Mouse (Mus musculus): Measurements from ENCODE around the gene Wdr35. TPM values are rescaled to one million over a fixed set of nuclear protein-coding genes. Genes with fewer than 3 reads are reported as not detected.

Wdr35 gene
- total and polyA plus RNA-seq, 3 experiments = 5.9 to 8.8 (median 7.4) TPM

DNA sequence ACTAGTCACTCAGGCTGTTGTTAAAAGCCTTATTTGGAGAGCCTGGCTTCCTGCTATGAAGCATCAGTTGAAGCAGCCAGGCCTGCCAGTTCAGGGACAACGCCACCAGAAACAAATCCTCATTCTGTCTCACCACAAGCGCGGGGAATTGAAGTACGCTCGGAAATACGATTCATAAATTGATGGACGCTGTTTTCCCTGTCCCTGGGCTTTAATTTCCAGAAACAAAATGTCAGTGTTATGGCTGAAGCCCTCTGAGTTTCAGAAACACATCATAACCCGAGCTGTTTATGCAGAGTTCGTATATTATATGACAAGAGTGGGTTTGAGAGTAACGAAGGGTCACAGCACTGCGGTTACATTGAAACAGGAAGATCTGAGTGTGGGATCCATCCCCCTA is 81.6 kb downstream of the Wdr35 start:
- H3K79me2 ChIP-seq (replicated peaks; ENCODE audit: control insufficient read depth, extremely low read depth, insufficient read depth, poor library complexity, severe bottlenecking) = no peaks in the 10 kb centered on the region

DNA sequence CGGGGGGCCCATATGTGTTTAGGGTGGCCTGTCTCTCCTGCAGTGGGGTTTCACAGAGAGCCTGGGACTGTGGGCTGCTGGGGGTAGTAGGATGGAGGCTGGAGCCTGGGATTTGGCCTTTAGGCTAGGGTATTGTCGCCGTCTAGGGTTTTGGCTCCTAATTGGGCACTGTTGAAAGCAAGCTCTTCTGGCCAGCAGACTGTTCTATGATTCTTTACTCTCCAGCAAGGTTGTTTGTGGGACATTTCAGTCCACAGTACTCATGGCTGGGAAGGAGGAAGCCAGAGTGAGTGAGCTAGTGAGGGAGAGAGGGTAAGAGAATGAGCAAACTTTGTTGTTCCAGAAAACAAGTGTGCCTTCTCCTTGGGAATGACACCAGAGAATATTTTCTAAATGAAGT is 85.8 kb downstream of the Wdr35 start:
- dilution Hi-C loops (cut with MboI; ENCODE audit: extremely low pct_ligation_motif_present, extremely low pct_unique_long_range_greater_than_20kb, low sequenced_read_pairs) = no loop called here
- Histone ChIP-seq H3K4me1 (ENCODE audit: control insufficient read depth in 1 of 2, insufficient read depth in 2 of 2) (no peaks in the 10 kb centered on the region), H3K4me3 (replicated peaks in 1 of 3; ENCODE audit: low read depth in 2 of 3, low read length in 2 of 3, poor library complexity in 1 of 3) (no peak overlapping the region), H3K9ac (ENCODE audit: insufficient read depth, low read depth) (no peak overlapping the region), H3K79me2 (replicated peaks; ENCODE audit: control insufficient read depth, extremely low read depth, insufficient read depth, poor library complexity, severe bottlenecking) (no peaks in the 10 kb centered on the region), H3K36me3 (replicated peaks in 1 of 2; ENCODE audit: control insufficient read depth in 1 of 2, insufficient read depth in 1 of 2, low read length in 1 of 2) (no peaks in the 10 kb centered on the region), H3K27ac (ENCODE audit: insufficient read depth, low read depth) (no peak overlapping the region), H3K27me3 (replicated peaks) (no peaks in the 10 kb centered on the region), H3K4me2 (ENCODE audit: insufficient read depth, low read depth, poor library complexity, severe bottlenecking) (no peak overlapping the region), H3K9me3 (replicated peaks; ENCODE audit: low read length) (no peaks in the 10 kb centered on the region)
- DNase-seq (ENCODE audit: extremely low read depth) = no peak
- TF ChIP-seq CHD1 (IDR thresholded peaks at IDR 0.05; ENCODE audit: low read depth, low read length) (no peak), ZC3H11A (IDR thresholded peaks at IDR 0.05; ENCODE audit: low read depth, low read length) (no peak), EP300 (IDR thresholded peaks at IDR 0.05; ENCODE audit: low read length) (no peak), HCFC1 (IDR thresholded peaks at IDR 0.05; ENCODE audit: low read depth, low read length) (no peak), POLR2AphosphoS2 (IDR thresholded peaks at IDR 0.05; ENCODE audit: low read depth, low read length) (no peak), USF1 (IDR thresholded peaks at IDR 0.05; ENCODE audit: low read depth, low read length) (no peak), TCF12 (IDR thresholded peaks at IDR 0.05; ENCODE audit: low read depth, low read length) (no peak), IRF4 (IDR thresholded peaks at IDR 0.05; ENCODE audit: low read depth, low read length) (no peak), TBP (conservative IDR thresholded peaks at IDR 0.05; ENCODE audit: low read depth, low read length) (no peak), SMC3 (IDR thresholded peaks at IDR 0.05; ENCODE audit: low read depth, low read length) (no peak), RAD21 (IDR thresholded peaks at IDR 0.05; ENCODE audit: low read depth, low read length) (no peak), PAX5 (IDR thresholded peaks at IDR 0.05; ENCODE audit: low read length) (no peak)
- in situ Hi-C loops (cut with MboI; ENCODE audit: low pct_ligation_motif_present, low pct_unique_long_range_greater_than_20kb, low sequenced_read_pairs) = no loop called here

More for the DNA sequence above, 81.6 kb downstream of the Wdr35 start:
- Histone ChIP-seq H3K27me3 (replicated peaks) (no peaks in the 10 kb centered on the region), H3K27ac (ENCODE audit: insufficient read depth, low read depth) (no peak overlapping the region), H3K4me3 (replicated peaks in 1 of 3; ENCODE audit: low read depth in 2 of 3, low read length in 2 of 3, poor library complexity in 1 of 3) (no peak overlapping the region), H3K9me3 (replicated peaks; ENCODE audit: low read length) (no peaks in the 10 kb centered on the region), H3K4me1 (ENCODE audit: control insufficient read depth in 1 of 2, insufficient read depth in 2 of 2) (peaks cover 2 to 18% of the 10 kb centered on the region in 2 experiments; a peak in 2 of 4 replicates), H3K36me3 (replicated peaks in 1 of 2; ENCODE audit: control insufficient read depth in 1 of 2, insufficient read depth in 1 of 2, low read length in 1 of 2) (no peaks in the 10 kb centered on the region), H3K9ac (ENCODE audit: insufficient read depth, low read depth) (no peak overlapping the region), H3K4me2 (ENCODE audit: insufficient read depth, low read depth, poor library complexity, severe bottlenecking) (no peak overlapping the region)
- dilution Hi-C loops (cut with MboI; ENCODE audit: extremely low pct_ligation_motif_present, extremely low pct_unique_long_range_greater_than_20kb, low sequenced_read_pairs) (no loop called here), in situ Hi-C loops (cut with MboI; ENCODE audit: low pct_ligation_motif_present, low pct_unique_long_range_greater_than_20kb, low sequenced_read_pairs) (no loop called here)
- no peak for DNase-seq (ENCODE audit: extremely low read depth)
- TF ChIP-seq NRF1 (IDR thresholded peaks at IDR 0.05; ENCODE audit: low read depth, low read length) = no peak
- TF ChIP-seq RAD21 (IDR thresholded peaks at IDR 0.05; ENCODE audit: low read depth, low read length) = no peak
- TF ChIP-seq MAX (IDR thresholded peaks at IDR 0.05; ENCODE audit: low read length) = no peak
- no peak for TF ChIP-seq CHD2 (IDR thresholded peaks at IDR 0.05; ENCODE audit: low read length)
- no peak for TF ChIP-seq UBTF (IDR thresholded peaks at IDR 0.05; ENCODE audit: low read depth, low read length)
- no peak for TF ChIP-seq MAZ (IDR thresholded peaks at IDR 0.05; ENCODE audit: low read depth, low read length)
- TF ChIP-seq SIN3A (IDR thresholded peaks at IDR 0.05; ENCODE audit: low read length) = no peak
- no peak for TF ChIP-seq CHD1 (IDR thresholded peaks at IDR 0.05; ENCODE audit: low read depth, low read length)

Data from CH12.LX (cell line).